Mouse (Mus musculus) erythroid progenitor cell, adult 5-6 weeks (primary cell): ENCODE data around the gene Pdlim4. TPM values are rescaled to one million over a fixed set of nuclear protein-coding genes. Genes with fewer than 3 reads are reported as not detected.

Source experiments
- ATAC-seq: replicated peaks from 2 replicates; pipeline ENCODE4 v1.8.0; 2016; ENCODE audit warnings: moderate number of reproducible peaks, mild to moderate bottlenecking, moderate TSS enrichment, inconsistent platforms; ENCODE audit not compliant: poor library complexity, low FRiP score, severe bottlenecking
- total RNA-seq, 2 experiments: library from RNA; stranded (forward) in 1 of 2; stranded (reverse) in 1 of 2; fragments of 150-400 nt in 1 of 2; fragments of 186-747, 209-891 nt in 1 of 2; gene quantifications; 2 replicates each; pipeline versions ENCODE4 v1.2.3 to v1.2.4; 2015 to 2017; ENCODE audit warnings: low replicate concordance in 2 of 2

The Pdlim4 gene
- total RNA-seq, 2 experiments from 2014 or later, result not detected

- 0 out of 2 replicates have a peak, but pooled peaks have one; percentile 43 for ATAC-seq
These were observed 24.2 kb upstream of the Pdlim4 start for GRCm38 (mm10) chr11:54093000-54093399.

- no peak for ATAC-seq
These were observed 23.4 kb upstream of the Pdlim4 start for GRCm38 (mm10) chr11:54092188-54092587.

DNA sequence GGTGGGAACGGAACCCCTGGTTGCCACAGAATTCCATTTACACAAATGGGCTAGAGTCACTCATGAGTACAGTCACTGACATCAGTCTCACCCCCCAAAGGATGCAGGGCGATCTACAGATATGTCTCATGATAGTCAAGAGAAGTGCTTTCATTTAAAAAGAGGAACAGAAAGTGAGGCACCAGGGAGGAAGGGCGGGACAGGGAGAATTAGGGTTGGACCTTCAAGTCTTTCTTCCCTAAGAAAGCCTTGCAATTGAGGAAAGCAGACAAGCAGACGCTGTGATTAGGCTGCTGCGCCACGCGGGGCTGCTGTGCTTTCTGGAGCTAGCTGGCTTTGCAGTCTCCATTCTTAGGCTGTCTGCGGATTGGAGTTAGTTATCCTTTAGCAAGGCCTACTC lies 22.9 kb upstream of the Pdlim4 start:
- ATAC-seq, result no peak

DNA sequence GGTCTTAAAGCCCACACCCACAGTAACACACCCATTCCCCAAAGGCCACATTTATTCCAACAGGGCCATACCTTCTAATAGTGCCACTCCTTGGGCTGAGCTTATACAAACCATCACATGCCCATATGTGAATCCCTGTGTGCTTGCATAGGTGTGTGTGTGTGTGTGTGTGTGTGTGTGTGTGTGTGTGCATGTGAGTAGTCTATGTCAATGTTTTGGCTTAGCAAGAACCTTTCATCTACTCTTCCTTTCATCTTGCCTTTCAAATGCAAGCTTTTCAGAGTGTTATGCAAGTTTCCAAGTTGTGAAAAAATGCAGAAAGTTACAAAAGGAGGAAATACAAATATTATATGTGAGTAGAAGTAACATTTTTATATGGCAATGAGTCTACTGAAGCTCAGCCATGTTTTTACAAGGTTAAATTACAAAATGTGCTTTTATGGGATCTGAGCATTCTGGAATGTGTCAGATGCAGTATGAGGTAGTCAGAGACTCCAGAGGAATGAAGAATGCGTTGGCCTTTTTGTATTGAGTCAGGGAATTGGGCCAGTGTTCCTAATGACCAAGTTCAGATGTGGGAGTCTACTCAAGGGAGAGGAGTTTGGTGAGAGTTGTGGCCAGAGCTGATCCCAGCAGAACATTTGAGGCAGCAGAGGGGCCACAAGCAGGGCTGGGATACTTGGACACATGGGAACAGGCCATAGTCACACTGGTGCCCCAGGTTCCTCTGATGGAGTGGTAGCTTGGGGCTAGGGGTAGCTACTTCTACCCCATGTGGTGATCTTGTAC lies 21.5 kb upstream of the Pdlim4 start:
- no peak for ATAC-seq

DNA sequence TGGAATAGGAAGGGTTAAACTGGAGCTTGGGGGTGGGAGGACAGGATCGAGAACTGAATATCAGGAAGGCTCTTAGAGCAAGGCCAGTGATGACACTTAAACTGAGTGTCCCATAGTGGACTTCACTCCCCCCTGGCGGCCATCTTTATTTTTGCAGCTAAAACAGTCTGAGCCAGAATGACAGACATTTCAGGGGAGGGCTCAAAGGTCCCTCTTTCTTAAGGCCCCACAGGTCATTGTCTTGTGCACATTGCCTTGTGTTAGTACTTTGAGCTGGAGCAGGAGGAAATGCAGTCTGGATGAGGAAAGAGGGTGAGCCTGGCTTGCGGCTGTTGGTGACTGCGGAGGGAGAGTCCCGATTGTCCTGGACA lies 20.1 kb upstream of the Pdlim4 start:
- ATAC-seq, result peak; percentile 85

DNA sequence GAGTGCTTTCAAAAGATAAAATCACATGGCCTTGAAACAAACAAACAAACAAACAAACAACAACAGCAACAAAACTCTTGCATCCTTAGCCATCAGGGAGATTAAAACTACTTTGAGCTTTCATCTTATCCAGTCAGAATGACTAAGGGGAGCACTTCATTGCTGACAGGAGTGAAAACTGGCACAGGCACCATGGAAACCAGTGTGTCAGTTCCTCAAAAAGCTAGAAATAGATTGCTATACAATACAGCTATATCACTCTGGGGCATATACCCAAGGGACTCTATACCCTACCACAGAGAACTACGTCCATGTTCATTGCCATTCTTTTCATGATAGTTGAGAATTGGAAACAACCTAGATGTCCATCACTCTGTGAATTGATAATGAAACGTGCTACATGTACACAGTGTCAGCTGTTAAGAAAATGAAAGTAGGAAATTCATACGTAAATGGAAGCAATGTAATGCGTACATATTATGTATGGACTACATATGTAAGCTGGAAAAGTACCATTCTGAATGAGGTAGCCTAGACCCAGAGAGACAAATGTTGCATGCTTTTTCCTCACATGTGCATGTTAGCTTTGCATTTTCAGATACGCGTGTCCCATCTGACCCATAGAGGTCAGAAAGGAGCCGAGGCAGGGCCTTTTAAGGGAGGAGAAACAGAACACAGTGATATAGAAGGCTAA lies 19.6 kb upstream of the Pdlim4 start:
- peak; percentile 42; the same call in 1 of the 2 replicates for ATAC-seq

- ATAC-seq, result no peak
These were observed 17.0 kb upstream of the Pdlim4 start for GRCm38 (mm10) chr11:54085816-54086215.

- no peak for ATAC-seq
These were observed 16.2 kb upstream of the Pdlim4 start for GRCm38 (mm10) chr11:54084976-54085375.

- ATAC-seq, result no peak
These were observed 13.9 kb upstream of the Pdlim4 start for GRCm38 (mm10) chr11:54082725-54083124.

DNA sequence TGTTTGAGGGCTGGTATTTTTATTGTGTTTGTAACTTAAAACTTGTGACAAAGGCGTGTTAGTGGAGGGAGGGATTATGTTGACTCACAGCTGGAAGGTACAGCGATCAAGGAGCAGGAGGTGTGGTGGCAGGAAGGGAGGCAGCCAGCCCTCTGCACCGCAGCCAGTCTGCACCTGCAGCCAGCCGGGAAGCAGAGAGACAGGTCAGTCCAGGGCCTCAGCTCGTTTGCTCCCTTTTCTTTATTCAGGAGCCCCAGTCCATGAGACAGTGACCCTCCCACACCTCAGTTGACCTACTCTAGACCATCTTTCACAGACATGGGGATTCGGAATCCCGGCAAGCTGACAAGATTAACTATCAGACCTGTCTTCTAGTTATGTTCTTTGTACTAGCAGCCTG lies 11.6 kb upstream of the Pdlim4 start:
- ATAC-seq, result no peak

- ATAC-seq, result no peak
These were observed 7.3 kb upstream of the Pdlim4 start for GRCm38 (mm10) chr11:54076101-54076500.

- no peak for ATAC-seq
These were observed 6.5 kb upstream of the Pdlim4 start for GRCm38 (mm10) chr11:54075353-54075752.

DNA sequence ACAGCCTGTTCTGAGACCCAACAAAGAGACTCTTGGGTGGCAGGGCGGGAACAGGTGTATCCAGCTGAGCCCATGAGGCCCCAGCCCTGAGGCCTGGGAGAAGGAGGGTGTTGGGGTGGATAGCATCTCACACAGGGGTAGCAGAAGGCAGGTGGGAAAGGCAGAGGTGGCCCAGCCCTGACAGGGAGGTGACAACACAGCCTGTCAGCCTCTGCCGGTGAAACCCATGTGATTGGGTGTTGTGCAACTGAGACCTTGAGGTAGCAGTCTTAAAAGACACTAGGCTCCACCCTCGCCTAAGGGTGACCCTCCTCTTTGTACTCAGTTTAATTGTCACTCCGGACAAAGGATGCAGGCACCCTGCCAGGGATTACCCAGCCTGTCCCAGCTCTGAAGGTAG lies 4.5 kb upstream of the Pdlim4 start:
- no peak for ATAC-seq

- no peak for ATAC-seq
These were observed 3.1 kb upstream of the Pdlim4 start for GRCm38 (mm10) chr11:54071726-54072445.

DNA sequence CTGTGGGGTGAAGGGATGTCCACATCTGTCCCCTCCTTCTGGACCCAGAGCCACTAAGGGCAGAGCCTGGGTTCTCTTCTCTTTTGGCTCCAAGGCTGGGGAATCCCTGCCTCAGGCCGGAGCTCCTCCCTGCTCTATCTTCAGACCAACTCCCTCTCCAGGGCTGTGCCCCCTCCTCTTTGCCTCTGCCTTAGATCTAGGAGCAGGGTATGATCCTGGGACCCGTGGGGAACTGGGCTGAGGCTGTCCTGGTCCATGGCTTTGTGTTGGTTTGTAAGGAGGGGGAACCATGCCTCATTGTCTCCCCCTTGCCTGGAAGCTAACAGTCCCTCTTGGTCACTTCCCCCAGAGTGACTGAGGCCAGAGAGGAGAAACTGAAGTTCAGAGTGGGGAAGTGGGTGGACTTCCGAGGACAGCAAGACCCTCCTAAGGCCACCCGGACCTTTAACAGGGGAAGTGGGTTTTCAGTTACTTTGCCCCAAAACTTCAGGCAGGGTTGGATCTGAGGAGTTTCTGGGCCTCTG lies 756 bp downstream of the Pdlim4 start:
- ATAC-seq, result no peak

GRCm38 (mm10) chr11:54067318-54067995 lies 1.4 kb downstream of the Pdlim4 start:
- ATAC-seq, result no peak

DNA sequence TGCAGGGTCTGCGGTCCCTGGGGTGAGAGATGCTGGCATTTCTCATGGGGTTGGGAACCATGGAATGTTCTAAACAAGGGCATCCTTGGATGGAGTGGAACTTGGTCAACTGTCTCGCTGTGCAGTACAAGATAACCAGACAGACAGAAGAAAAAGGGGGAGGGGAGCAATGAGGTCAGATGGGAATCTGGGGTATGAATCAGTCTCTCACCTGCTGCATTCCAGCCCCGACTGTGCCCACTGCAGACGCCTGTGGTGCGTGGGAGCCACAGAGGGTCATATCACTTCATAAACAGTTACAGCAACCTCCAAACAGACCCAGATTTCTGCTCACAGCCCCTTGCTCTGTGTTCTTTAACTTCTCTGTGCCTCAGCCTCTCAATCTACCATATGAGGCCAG lies 2.4 kb downstream of the Pdlim4 start:
- ATAC-seq, result no peak

DNA sequence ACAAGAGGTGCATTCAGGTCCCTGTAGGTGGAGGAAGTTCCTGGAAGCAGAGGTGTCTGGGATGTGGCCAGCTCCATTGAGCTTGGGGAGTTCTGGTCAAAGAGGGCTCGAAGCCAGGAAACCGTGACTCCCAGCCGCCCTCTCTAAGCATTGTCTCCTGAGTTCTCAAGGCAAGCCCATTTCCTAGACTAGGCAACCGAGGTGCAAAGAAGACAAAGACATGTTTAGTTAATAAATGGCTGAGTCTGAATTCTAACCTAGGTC lies 3.0 kb downstream of the Pdlim4 start:
- no peak for ATAC-seq

GRCm38 (mm10) chr11:54065106-54065914 lies 3.5 kb downstream of the Pdlim4 start:
- no peak for ATAC-seq
